Mouse (Mus musculus): ENCODE measurements around the gene Paqr3.

Gene Paqr3

DNA sequence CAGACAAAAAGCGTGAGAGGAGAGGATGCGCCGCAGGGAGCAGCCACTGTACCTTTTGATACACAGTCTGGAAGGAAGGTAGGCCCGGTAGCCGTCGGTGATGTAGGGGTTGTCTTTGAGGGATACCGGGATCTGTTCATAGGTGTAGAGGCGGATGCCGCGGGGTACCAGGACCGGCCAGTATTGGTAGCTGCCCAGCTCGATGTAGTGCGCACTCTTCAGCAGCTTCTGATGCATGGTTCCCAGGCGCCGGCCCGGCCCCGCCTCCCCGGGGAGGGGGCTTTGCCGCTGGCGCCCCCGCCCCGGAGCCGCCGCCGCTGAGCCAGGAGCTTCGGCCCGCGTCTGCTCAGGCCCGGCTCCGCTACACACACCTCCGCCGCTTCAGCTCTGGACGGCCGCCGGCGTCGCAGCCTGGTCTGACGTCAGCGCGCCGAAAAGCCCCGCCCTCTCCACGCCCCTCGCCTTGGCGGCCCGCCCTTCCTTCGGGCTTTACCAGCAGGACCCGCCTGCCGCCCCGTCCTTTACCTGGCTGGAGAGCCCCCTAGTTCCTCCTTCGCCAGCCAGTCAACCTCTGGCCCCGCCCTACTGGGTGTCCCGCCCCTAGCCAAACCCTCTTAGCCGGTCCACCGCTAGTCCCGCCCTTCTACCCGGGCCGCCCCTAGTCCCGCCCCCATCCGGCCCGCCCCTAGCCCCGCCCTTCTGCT is at the start of gene Paqr3:
Paqr3 (minus strand) TSS at position 390 of the 704 bp plus-strand sequence.
- DNase-seq (ENCODE audit: inconsistent age in 2 of 2, low spot score in 1 of 2), result peak; percentile 98 to 99

GRCm38 (mm10) chr5:97154688-97155087 is 43.3 kb upstream of the Paqr3 start:
- no peak for DNase-seq (ENCODE audit: inconsistent age in 2 of 2, low spot score in 1 of 2)

DNA sequence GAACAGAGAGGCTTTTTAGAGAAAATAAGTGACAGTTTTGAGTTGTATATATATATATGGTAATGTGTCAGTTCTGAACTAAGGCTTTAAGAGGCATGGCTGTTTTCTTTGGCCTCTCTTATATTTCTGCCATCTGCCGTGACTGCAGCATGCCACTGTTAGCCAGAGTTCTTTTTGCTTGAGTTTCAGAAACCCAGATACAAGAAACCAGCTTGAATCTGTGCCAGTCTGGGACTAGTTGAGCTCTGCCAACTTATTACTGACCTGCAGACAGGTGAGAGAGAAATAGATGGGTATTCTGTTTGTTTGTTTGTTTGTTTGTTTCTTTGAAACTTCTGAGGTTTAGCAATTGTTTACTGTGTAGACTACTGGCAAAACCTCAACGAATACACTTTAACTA is 23.9 kb upstream of the Paqr3 start:
- DNase-seq (ENCODE audit: inconsistent age in 2 of 2, low spot score in 1 of 2), result no peak

GRCm38 (mm10) chr5:97129589-97129988 is 18.2 kb upstream of the Paqr3 start:
- no peak for DNase-seq (ENCODE audit: inconsistent age in 2 of 2, low spot score in 1 of 2)

DNA sequence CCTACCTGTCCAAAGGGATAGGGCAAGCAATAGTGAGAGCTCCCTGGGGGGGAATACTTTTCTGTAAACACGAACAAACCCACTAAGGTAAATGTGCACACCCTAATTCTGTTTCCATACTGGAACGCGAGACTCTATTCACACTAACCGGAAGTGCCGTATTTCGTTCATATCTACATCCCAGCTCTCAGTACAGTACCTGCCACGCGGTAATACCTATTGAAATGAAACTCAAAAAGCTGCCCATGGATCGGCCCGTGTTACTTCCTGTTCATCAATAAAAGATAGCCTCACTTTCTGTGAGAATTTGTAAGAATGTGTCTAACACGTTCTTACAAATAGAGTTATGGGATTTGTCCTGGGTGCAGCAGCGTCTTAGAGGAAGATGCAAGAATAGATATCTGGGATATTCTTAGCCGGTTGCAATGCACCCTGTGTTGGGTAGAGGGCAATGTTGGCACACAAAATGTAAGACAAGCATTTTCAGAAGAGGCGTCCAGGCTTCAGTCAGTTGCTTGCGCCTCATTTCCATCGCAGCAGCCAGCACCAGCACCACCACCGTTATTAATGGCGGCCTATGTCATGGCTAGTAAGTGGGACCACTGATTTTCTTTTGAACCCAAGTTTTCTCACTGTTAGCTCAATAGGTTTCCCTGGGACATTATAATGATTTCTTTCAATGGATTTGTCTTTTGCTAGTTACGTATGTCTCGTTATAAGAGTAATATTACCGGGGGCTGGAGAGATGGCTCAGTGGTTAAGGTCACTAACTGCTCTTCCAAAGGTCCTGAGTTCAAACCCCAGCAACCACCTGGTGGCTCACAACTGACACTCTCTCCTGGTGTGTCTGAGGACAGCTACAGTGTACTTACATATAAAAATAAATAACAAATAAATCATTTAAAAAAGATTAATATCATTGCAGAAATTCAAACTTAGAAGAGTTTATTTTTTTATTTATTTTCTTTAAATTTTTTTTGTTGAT is 17.1 kb upstream of the Paqr3 start:
- peak; percentile 27 to 78 for DNase-seq (ENCODE audit: inconsistent age in 2 of 2, low spot score in 1 of 2)

- DNase-seq (ENCODE audit: inconsistent age in 2 of 2, low spot score in 1 of 2), result no peak
Measured at GRCm38 (mm10) chr5:97127284-97127683, 15.9 kb upstream of the Paqr3 start.

- DNase-seq (ENCODE audit: inconsistent age in 2 of 2, low spot score in 1 of 2), result peak in 1 of 2 experiments; percentile 59
Measured at GRCm38 (mm10) chr5:97126005-97126404, 14.6 kb upstream of the Paqr3 start.

DNA sequence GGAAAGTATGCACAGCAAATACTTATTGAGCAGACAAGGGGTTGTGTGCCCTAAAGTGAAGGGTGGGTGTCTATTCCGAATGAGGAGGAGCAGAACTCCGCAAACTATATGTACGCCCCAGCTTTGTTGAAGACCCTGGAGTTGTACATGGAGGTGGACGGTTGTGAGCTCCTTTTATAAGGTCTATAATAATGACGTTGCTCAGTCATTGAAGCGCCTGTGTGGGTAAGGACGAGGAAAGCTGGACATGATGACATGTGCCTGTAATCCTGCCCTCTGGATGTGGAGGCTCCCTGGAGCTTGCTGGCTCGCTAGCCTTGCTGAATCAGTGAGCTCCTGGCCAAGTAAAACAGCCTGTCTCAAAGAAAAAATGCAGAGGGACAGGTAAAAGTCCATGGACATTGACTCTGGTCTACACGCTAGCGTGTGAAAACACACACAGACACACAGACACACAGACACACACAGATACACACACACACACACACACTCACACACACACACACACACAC is 14.1 kb upstream of the Paqr3 start:
- DNase-seq (ENCODE audit: inconsistent age in 2 of 2, low spot score in 1 of 2), result no peak

DNA sequence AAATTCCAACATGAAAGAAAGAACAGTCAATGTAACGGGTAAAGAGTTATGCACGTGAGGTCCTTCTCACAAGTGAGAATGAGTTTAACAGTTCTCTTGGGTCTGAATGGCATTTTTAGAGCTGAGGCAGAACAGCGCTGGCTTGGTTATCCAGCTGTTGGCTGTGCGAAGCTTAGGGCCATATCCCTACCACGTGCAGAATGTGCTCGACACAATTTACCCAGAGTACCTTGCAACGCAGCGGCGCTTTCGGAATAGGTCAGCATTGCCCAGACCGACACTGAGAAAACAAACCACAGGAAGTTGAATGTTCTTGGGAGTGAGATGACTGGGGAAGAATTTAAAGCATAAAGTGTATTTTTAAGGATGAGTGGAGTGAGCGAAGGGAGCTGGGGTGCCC is 13.6 kb upstream of the Paqr3 start:
- no peak for DNase-seq (ENCODE audit: inconsistent age in 2 of 2, low spot score in 1 of 2)

DNA sequence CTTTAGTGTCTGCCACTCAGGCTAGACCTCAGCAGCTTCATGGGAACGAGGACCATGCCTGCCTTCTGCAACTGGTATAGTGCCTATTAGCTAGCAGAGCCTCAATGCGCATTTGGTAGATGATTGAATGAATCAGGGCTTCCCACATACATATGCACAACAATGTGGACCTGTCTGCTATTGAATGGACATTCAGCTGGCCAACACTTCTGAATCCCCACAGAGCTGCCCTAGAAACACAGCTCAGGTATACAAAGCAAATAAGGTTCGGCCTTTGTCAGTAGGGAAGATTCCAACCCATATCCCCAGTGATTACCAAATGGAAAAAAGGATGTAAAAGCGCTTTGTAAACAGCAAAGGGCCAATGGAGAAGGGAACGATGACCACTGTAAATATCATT is 699 bp downstream of the Paqr3 start:
- DNase-seq (ENCODE audit: inconsistent age in 2 of 2, low spot score in 1 of 2), result no peak

DNA sequence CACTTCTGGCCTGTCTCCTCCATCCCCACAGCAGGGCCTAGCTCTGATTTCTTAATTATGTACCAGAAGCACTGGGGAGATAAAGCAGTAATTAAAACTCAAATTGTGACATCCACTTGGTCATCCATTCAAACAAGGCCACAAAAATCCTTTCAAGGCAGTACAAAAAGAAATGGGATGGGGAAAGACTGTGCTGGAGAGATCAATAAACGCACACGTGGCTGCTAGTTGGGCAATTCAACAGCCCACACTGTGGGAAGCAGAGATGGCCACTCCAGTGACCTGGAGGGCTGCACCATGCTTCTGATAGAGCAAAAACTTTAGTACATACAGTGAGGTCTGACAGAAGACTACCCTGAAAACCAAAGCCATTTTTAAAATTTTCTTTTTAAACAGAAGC is 1.3 kb downstream of the Paqr3 start:
- no peak for DNase-seq (ENCODE audit: inconsistent age in 2 of 2, low spot score in 1 of 2)

DNA sequence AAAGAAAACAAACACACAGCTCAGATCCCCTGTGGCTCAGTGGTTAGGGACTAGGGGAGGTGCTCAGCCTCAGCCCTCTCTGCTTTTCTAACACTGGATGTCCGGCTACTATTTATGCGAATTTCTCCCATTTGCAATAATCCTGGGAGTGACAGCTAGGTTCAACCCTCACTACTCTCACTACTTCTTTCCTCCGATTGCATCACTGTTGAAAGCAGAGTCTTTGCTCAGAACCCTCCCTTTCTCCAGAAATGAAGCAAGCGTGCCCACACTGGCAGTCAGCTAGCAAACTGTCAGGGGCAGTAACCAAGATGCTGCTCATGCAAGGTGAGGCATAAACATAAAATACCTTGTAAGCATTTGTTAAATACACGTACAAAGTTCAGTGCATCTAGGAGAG is 3.1 kb downstream of the Paqr3 start:
- no peak for DNase-seq (ENCODE audit: inconsistent age in 2 of 2, low spot score in 1 of 2)

- no peak for DNase-seq (ENCODE audit: inconsistent age in 2 of 2, low spot score in 1 of 2)
Measured at GRCm38 (mm10) chr5:97099954-97100353, 11.4 kb downstream of the Paqr3 start.

DNA sequence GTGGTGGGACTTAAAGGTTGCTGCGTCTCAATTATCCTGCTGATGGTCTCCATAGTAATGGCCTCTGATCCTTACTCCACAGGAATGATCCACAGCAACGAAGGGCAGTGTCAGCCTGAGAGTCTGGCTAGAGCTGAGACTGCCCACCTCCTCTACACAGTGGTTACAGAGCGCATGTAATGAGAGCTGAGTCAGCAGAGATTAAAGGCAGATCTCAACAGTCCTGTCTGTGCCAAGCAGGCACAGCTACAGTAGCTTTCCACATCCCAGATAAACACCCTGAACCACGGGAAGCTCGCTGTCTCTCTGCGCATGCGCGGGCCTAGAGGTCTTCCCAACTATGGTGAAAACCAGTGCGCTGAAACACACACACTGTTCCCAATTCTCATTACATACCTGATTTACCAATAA is 13.8 kb downstream of the Paqr3 start:
- no peak for DNase-seq (ENCODE audit: inconsistent age in 2 of 2, low spot score in 1 of 2)

GRCm38 (mm10) chr5:97095335-97095734 is 16.1 kb downstream of the Paqr3 start:
- no peak for DNase-seq (ENCODE audit: inconsistent age in 2 of 2, low spot score in 1 of 2)

GRCm38 (mm10) chr5:97092970-97093369 is 18.4 kb downstream of the Paqr3 start:
- no peak for DNase-seq (ENCODE audit: inconsistent age in 2 of 2, low spot score in 1 of 2)

- no peak for DNase-seq (ENCODE audit: inconsistent age in 2 of 2, low spot score in 1 of 2)
Measured at GRCm38 (mm10) chr5:97090034-97090784, 21.2 kb downstream of the Paqr3 start.

- no peak for DNase-seq (ENCODE audit: inconsistent age in 2 of 2, low spot score in 1 of 2)
Measured at GRCm38 (mm10) chr5:97089426-97089825, 22.0 kb downstream of the Paqr3 start.

DNA sequence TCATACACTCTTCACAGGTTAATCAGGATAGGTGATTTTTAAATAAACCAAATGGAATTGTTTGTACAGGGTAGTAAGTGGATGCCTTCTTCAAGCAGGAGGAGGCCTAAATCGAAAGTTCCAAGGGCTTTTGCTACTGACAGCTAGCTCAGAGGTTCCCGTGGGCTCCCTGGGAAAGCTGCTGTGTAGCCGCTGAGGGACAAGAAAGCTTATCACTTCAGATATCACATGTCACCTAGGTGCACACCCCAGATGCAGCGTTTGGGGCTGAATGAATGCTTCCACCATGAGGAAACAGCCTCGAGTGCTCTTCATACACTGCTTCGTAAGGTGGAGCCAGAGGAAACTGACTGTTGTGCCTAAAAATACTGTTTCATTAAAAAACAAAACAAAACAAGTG is 23.2 kb downstream of the Paqr3 start:
- no peak for DNase-seq (ENCODE audit: inconsistent age in 2 of 2, low spot score in 1 of 2)

DNA sequence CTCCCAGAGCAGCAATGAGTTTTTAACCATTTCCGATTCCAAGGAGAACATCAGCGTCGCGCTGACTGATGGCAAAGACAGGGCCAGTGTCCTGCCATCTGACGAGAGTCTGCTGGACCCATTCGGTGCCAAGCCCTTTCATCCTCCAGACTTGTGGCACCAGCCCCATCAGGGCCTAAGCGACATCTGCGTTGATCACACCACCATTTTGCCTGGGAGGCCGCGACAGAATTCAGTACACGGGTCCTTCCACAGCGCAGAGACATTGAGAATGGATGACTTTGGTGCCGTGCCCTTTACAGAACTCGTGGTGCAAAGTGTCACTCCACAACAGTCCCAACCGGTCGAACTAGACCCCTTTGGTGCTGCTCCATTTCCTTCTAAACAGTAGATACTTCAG is 23.6 kb downstream of the Paqr3 start:
- DNase-seq (ENCODE audit: inconsistent age in 2 of 2, low spot score in 1 of 2), result no peak

DNA sequence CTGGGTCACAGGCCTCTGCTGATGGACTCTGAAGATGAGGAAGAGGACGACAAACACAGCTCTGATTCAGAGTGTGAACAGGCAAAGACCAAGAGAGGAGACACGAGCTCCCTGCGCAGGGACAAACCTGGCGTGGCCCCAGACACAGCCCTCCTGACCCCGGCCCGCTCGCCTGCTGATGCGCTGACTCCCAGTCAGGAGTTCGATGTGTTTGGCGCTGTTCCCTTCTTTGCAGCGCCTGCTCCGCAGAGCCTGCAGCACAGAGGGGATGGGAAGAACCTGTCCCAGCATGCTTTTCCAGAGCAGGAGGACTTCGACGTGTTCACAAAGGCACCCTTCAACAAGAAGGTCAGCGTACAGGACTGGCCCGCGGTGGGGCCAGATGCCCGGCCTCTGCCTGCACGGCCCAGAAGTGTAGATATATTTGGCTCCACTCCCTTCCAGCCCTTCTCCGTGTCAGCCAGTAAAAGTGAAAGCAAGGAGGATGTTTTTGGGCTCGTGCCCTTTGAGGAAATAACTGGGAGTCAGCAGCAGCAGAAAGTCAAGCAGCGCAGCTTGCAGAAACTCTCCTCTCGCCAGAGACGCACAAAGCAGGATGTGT is 24.3 kb downstream of the Paqr3 start:
- DNase-seq (ENCODE audit: inconsistent age in 2 of 2, low spot score in 1 of 2), result peak in 1 of 2 experiments; percentile 35
